Mouse (Mus musculus): ENCODE measurements around the gene Susd6. TPM values are rescaled to one million over a fixed set of nuclear protein-coding genes. Genes with fewer than 3 reads are reported as not detected.

Susd6 gene
- polyA plus RNA-seq, 1 experiment from 2014 or later: 16.1 TPM

DNA sequence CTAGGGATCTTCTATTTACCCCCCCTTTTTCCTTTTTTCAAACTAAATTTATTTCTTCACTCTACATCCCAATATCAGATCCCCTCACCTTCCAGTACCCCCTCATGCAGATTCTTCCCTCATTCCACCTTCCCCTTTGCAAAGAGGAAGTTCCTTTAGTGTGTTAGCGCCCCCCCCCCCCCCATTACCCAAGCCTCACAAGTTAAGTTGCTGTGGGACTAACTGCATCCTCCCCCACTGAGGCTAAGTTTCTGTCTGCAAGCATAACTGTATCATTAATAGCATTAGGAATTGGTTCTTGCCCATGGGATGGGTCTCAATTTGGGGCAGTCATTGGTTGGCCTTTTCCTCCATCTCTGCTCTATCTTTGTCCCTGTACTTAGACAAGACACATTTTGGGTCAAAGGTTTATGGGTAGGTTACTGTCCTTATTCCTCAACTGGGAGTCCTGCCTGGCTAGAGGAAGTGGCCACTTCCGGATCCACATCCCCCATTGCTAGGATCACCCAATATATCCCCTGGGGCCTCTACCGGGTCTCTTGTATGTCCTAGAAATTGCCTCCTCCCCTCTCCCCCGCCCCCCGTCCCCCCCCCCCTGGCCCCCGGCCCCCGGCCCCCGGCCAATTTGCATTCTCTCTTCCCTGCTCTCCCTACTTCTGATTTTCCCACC lies 44.7 kb downstream of the Susd6 start:
- Histone ChIP-seq H3K27me3 (ENCODE audit: insufficient read depth, low read length) (no peaks in the 10 kb centered on the region), H3K4me1 (replicated peaks; ENCODE audit: insufficient read depth, low read length) (0 out of 2 replicates have a peak, but pooled peaks cover 3% of the 10 kb centered on the region), H3K9me3 (replicated peaks; ENCODE audit: low read length) (no peaks in the 10 kb centered on the region), H3K4me2 (ENCODE audit: low read length) (no peak overlapping the region), H3K4me3 (replicated peaks; ENCODE audit: low read depth, low read length) (no peak overlapping the region), H3K27ac (no peak overlapping the region), H3K36me3 (ENCODE audit: insufficient read depth, low read length) (no peaks in the 10 kb centered on the region), H3K9ac (ENCODE audit: low read depth, low read length) (no peak overlapping the region)
- ATAC-seq (replicated peaks; ENCODE audit: low FRiP score, low read depth) (no peak), DNase-seq (ENCODE audit: low spot score) (no peak)
- TF ChIP-seq CTCF (IDR thresholded peaks at IDR 0.05; ENCODE audit: low read depth): no peak
- WGBS: 67% methylated on average over 3 of the region's 8 CpGs

GRCm38 (mm10) chr12:80837614-80838013 lies 47.3 kb downstream of the Susd6 start:
- 38% methylated on average over 3 of the region's 3 CpGs for WGBS
- H3K4me2 ChIP-seq (ENCODE audit: low read length): no peak overlapping the region

DNA sequence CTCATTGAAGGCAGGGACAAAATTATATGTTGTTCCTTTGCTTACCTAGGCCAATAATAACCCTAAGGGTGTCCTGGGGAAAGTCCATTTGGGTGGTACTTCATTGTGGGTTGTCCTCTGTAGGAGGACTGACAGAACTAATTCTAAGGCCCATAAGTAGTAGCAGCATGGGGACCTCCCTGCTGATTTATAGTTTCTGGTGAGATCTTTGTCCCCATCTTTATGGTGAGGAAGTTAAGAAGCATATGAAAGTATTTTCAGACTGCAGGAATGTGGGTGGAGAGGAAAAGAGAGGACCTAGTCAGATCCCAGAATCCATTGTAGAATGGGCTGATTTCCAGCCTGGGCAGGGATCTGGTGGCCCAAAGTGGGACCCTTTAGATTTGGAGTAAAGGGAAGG lies 48.0 kb downstream of the Susd6 start:
- TF ChIP-seq CTCF (IDR thresholded peaks at IDR 0.05; ENCODE audit: low read depth): no peak
- no peak overlapping the region for H3K4me2 ChIP-seq (ENCODE audit: low read length)
- H3K27me3 ChIP-seq (ENCODE audit: insufficient read depth, low read length): no peaks in the 10 kb centered on the region
- H3K9me3 ChIP-seq (replicated peaks; ENCODE audit: low read length): no peaks in the 10 kb centered on the region
- peaks cover 5% of the 10 kb centered on the region; the same call in 1 of the 2 replicates for H3K4me1 ChIP-seq (replicated peaks; ENCODE audit: insufficient read depth, low read length)
- DNase-seq (ENCODE audit: low spot score): peak; percentile 76
- no peak overlapping the region for H3K27ac ChIP-seq
- H3K9ac ChIP-seq (ENCODE audit: low read depth, low read length): no peak overlapping the region
- H3K36me3 ChIP-seq (ENCODE audit: insufficient read depth, low read length): no peaks in the 10 kb centered on the region
- no peak overlapping the region for H3K4me3 ChIP-seq (replicated peaks; ENCODE audit: low read depth, low read length)
- no peak for ATAC-seq (replicated peaks; ENCODE audit: low FRiP score, low read depth)

More at GRCm38 (mm10) chr12:80837614-80838013, 47.3 kb downstream of the Susd6 start:
- Histone ChIP-seq H3K27ac (no peak overlapping the region), H3K36me3 (ENCODE audit: insufficient read depth, low read length) (no peaks in the 10 kb centered on the region), H3K9ac (ENCODE audit: low read depth, low read length) (no peak overlapping the region), H3K27me3 (ENCODE audit: insufficient read depth, low read length) (no peaks in the 10 kb centered on the region), H3K4me3 (replicated peaks; ENCODE audit: low read depth, low read length) (no peak overlapping the region), H3K4me1 (replicated peaks; ENCODE audit: insufficient read depth, low read length) (0 out of 2 replicates have a peak, but pooled peaks cover 3% of the 10 kb centered on the region), H3K9me3 (replicated peaks; ENCODE audit: low read length) (no peaks in the 10 kb centered on the region)
- ATAC-seq (replicated peaks; ENCODE audit: low FRiP score, low read depth) (no peak), DNase-seq (ENCODE audit: low spot score) (no peak)
- TF ChIP-seq CTCF (IDR thresholded peaks at IDR 0.05; ENCODE audit: low read depth): no peak

GRCm38 (mm10) chr12:80838787-80839186 lies 48.5 kb downstream of the Susd6 start:
- H3K9me3 ChIP-seq (replicated peaks; ENCODE audit: low read length): no peaks in the 10 kb centered on the region
- peaks cover 8% of the 10 kb centered on the region; the same call in 1 of the 2 replicates for H3K4me1 ChIP-seq (replicated peaks; ENCODE audit: insufficient read depth, low read length)
- no peaks in the 10 kb centered on the region for H3K27me3 ChIP-seq (ENCODE audit: insufficient read depth, low read length)
- H3K27ac ChIP-seq: no peak overlapping the region
- H3K4me3 ChIP-seq (replicated peaks; ENCODE audit: low read depth, low read length): no peak overlapping the region
- ATAC-seq (replicated peaks; ENCODE audit: low FRiP score, low read depth) (no peak), DNase-seq (ENCODE audit: low spot score) (no peak)
- WGBS: 69% methylated on average over 2 of the region's 2 CpGs
- TF ChIP-seq CTCF (IDR thresholded peaks at IDR 0.05; ENCODE audit: low read depth): no peak
- no peaks in the 10 kb centered on the region for H3K36me3 ChIP-seq (ENCODE audit: insufficient read depth, low read length)
- no peak overlapping the region for H3K9ac ChIP-seq (ENCODE audit: low read depth, low read length)
- H3K4me2 ChIP-seq (ENCODE audit: low read length): no peak overlapping the region

- no peaks in the 10 kb centered on the region for H3K9me3 ChIP-seq (replicated peaks; ENCODE audit: low read length)
- H3K4me2 ChIP-seq (ENCODE audit: low read length): no peak overlapping the region
- TF ChIP-seq CTCF (IDR thresholded peaks at IDR 0.05; ENCODE audit: low read depth): no peak
- H3K4me3 ChIP-seq (replicated peaks; ENCODE audit: low read depth, low read length): no peak overlapping the region
- no peaks in the 10 kb centered on the region for H3K36me3 ChIP-seq (ENCODE audit: insufficient read depth, low read length)
- no peak overlapping the region for H3K9ac ChIP-seq (ENCODE audit: low read depth, low read length)
- DNase-seq (ENCODE audit: low spot score) (no peak), ATAC-seq (replicated peaks; ENCODE audit: low FRiP score, low read depth) (no peak)
- H3K4me1 ChIP-seq (replicated peaks; ENCODE audit: insufficient read depth, low read length): peaks cover 8% of the 10 kb centered on the region; the same call in 1 of the 2 replicates
- WGBS: 70% methylated on average over 2 of the region's 2 CpGs
- no peaks in the 10 kb centered on the region for H3K27me3 ChIP-seq (ENCODE audit: insufficient read depth, low read length)
- H3K27ac ChIP-seq: no peak overlapping the region
These were observed 49.3 kb downstream of the Susd6 start for GRCm38 (mm10) chr12:80839631-80840030.

DNA sequence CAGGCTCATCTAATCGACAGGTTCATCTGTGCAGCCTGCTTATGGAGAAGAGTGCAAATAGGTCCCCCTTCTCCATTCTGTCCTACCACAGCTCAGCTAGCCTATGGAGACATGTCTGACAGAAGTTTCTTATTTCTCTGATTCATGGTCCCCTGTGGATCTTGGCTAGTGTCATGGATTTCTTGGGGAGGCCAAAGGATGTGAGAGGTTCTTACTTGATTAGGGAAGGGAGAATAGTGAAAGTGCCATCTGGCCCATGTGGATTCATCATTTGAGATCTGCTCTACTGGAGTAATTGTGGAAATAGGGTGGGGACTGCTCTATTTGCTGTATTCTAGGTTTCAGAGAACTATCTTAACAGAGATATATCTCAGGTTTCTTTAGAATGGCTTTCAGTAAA lies 51.3 kb downstream of the Susd6 start:
- Histone ChIP-seq H3K4me2 (ENCODE audit: low read length) (no peak overlapping the region), H3K27me3 (ENCODE audit: insufficient read depth, low read length) (no peaks in the 10 kb centered on the region), H3K4me3 (replicated peaks; ENCODE audit: low read depth, low read length) (no peak overlapping the region), H3K36me3 (ENCODE audit: insufficient read depth, low read length) (no peaks in the 10 kb centered on the region), H3K27ac (no peak overlapping the region), H3K9ac (ENCODE audit: low read depth, low read length) (no peak overlapping the region), H3K9me3 (replicated peaks; ENCODE audit: low read length) (no peaks in the 10 kb centered on the region), H3K4me1 (replicated peaks; ENCODE audit: insufficient read depth, low read length) (peaks cover 14% of the 10 kb centered on the region; the same call in 1 of the 2 replicates)
- ATAC-seq (replicated peaks; ENCODE audit: low FRiP score, low read depth): no peak
- no peak for DNase-seq (ENCODE audit: low spot score)
- 100% methylated on average over 1 of the region's 1 CpGs for WGBS
- TF ChIP-seq CTCF (IDR thresholded peaks at IDR 0.05; ENCODE audit: low read depth): no peak

Data from kidney, postnatal 0 days (tissue).